Mouse (Mus musculus) layer of hippocampus, postnatal 10 days (tissue): ENCODE results near the gene Cmtm4. TPM values are rescaled to one million over a fixed set of nuclear protein-coding genes. Genes with fewer than 3 reads are reported as not detected.
A peak's percentile ranks its signal among the peaks of the same experiment; 100 is the strongest.

Experiments
- DNase-seq, 2 experiments: peaks; one replicate each; pipeline ENCODE4 v3.0.0; 2021; ENCODE audit warnings: low spot score in 2 of 2
- total RNA-seq, 2 experiments: library from RNA; stranded (reverse); gene quantifications; 2 replicates each; pipeline ENCODE4 v1.2.3; 2021

The Cmtm4 gene
- total RNA-seq, 2 experiments from 2014 or later, result 56.2 to 60.2 TPM

GRCm38 (mm10) chr8:104375959-104376358, 19.6 kb downstream of the Cmtm4 start:
- no peak for DNase-seq

GRCm38 (mm10) chr8:104374864-104375846, 20.5 kb downstream of the Cmtm4 start:
- DNase-seq, result no peak

GRCm38 (mm10) chr8:104374269-104374668, 21.3 kb downstream of the Cmtm4 start:
- DNase-seq, result no peak

- DNase-seq, result peak in 1 of 2 experiments; percentile 19
Observed at GRCm38 (mm10) chr8:104373779-104374178, 21.8 kb downstream of the Cmtm4 start.

- DNase-seq, result no peak
Observed at GRCm38 (mm10) chr8:104371121-104371520, 24.5 kb downstream of the Cmtm4 start.

GRCm38 (mm10) chr8:104370071-104370470, 25.5 kb downstream of the Cmtm4 start:
- no peak for DNase-seq

- DNase-seq, result no peak
Observed at GRCm38 (mm10) chr8:104369591-104369990, 26.0 kb downstream of the Cmtm4 start.

GRCm38 (mm10) chr8:104367398-104367797, 28.2 kb downstream of the Cmtm4 start:
- DNase-seq, result no peak

- no peak for DNase-seq
Observed at GRCm38 (mm10) chr8:104365695-104366094, 29.9 kb downstream of the Cmtm4 start.

GRCm38 (mm10) chr8:104359778-104360456, 35.7 kb downstream of the Cmtm4 start:
- no peak for DNase-seq

- no peak for DNase-seq
Observed at GRCm38 (mm10) chr8:104358637-104359036, 37.0 kb downstream of the Cmtm4 start.

- no peak for DNase-seq
Observed at GRCm38 (mm10) chr8:104354504-104354903, 41.1 kb downstream of the Cmtm4 start.

- no peak for DNase-seq
Observed at GRCm38 (mm10) chr8:104353186-104353585, 42.4 kb downstream of the Cmtm4 start.

- DNase-seq, result no peak
Observed at GRCm38 (mm10) chr8:104350047-104350446, 45.6 kb downstream of the Cmtm4 start.

GRCm38 (mm10) chr8:104348971-104349370, 46.6 kb downstream of the Cmtm4 start:
- DNase-seq, result no peak

GRCm38 (mm10) chr8:104346706-104347105, 48.9 kb downstream of the Cmtm4 start:
- DNase-seq, result no peak

- no peak for DNase-seq
Observed at GRCm38 (mm10) chr8:104344622-104345021, 51.0 kb downstream of the Cmtm4 start.

GRCm38 (mm10) chr8:104343957-104344356, 51.6 kb downstream of the Cmtm4 start:
- peak; percentile 88 to 90 for DNase-seq

GRCm38 (mm10) chr8:104342426-104342825, 53.2 kb downstream of the Cmtm4 start:
- DNase-seq, result no peak

GRCm38 (mm10) chr8:104341678-104342077, 53.9 kb downstream of the Cmtm4 start:
- no peak for DNase-seq

- DNase-seq, result peak; percentile 52 to 69
Observed at GRCm38 (mm10) chr8:104341106-104341561, 54.5 kb downstream of the Cmtm4 start.
